Mouse (Mus musculus) hindbrain, embryonic 11.5 days (tissue): ENCODE data around the gene Herc3. TPM values are rescaled to one million over a fixed set of nuclear protein-coding genes. Genes with fewer than 3 reads are reported as not detected.

Source experiments
- ATAC-seq: fragments of 200-750 bp; cut with Nextera tagmentation; 2 replicates; pipeline ENCODE4 v1.8.0; 2017; ENCODE audit warnings: mild to moderate bottlenecking, moderate TSS enrichment, moderate library complexity; ENCODE audit not compliant: low FRiP score
- DNase-seq: peaks from one replicate; pipeline ENCODE4 v3.0.0-alpha.2; 2015; ENCODE audit warnings: low spot score
- H3K27ac ChIP-seq: fragments of 300-500 bp; sonication (generic); 2 replicates; pipeline ENCODE4 v1.5.1; 2014; ENCODE audit warnings: mild to moderate bottlenecking, low read depth, low read length
- H3K27me3 ChIP-seq: fragments of 300-500 bp; sonication (generic); 2 replicates; pipeline ENCODE4 v1.6.1; 2014; ENCODE audit warnings: mild to moderate bottlenecking, low read length, moderate library complexity, mixed read lengths; ENCODE audit not compliant: control insufficient read depth, insufficient read depth
- H3K36me3 ChIP-seq: fragments of 300-500 bp; sonication (generic); 2 replicates; pipeline ENCODE4 v1.6.1; 2014; ENCODE audit warnings: mild to moderate bottlenecking, low read length, moderate library complexity, mixed read lengths; ENCODE audit not compliant: control insufficient read depth, insufficient read depth
- H3K4me1 ChIP-seq: fragments of 300-500 bp; sonication (generic); replicated peaks from 2 replicates; pipeline ENCODE4 v1.6.1; 2014; ENCODE audit warnings: low read length, mixed read lengths; ENCODE audit not compliant: control insufficient read depth, insufficient read depth
- H3K4me2 ChIP-seq: fragments of 300-500 bp; sonication (generic); replicated peaks from 2 replicates; pipeline ENCODE4 v1.6.1; 2014; ENCODE audit warnings: mild to moderate bottlenecking, low read depth, low read length
- H3K4me3 ChIP-seq: fragments of 300-500 bp; sonication (generic); 2 replicates; pipeline ENCODE4 v1.5.1; 2014; ENCODE audit warnings: low read depth, low read length
- H3K9ac ChIP-seq: fragments of 300-500 bp; sonication (generic); 2 replicates; pipeline ENCODE4 v1.6.1; 2014; ENCODE audit warnings: low read depth, low read length
- H3K9me3 ChIP-seq: fragments of 300-500 bp; sonication (generic); 2 replicates; pipeline ENCODE4 v1.6.1; 2016; ENCODE audit warnings: low read length; ENCODE audit not compliant: control insufficient read depth
- WGBS: fragments of 180-500 bp; shearing (Covaris S2); extraction: QIAGEN DNeasy Blood & Tissue Kit; methylation state at CpG from one replicate; pipeline ENCODE4 v1.1.7; 2014; 5-methylcytosine and 5-hydroxymethylcytosine counted together
- polyA plus RNA-seq: library from polyadenylated mRNA; unstranded; fragments of >200 nt; fragmentation: Nextera tagmentation; extraction: Ambion mirVana; gene quantifications from 2 replicates; pipeline ENCODE4 v1.2.1, GENCODE M21; 2014

The Herc3 gene
- polyA plus RNA-seq, 1 experiment from 2014 or later: 5.6 TPM

DNA sequence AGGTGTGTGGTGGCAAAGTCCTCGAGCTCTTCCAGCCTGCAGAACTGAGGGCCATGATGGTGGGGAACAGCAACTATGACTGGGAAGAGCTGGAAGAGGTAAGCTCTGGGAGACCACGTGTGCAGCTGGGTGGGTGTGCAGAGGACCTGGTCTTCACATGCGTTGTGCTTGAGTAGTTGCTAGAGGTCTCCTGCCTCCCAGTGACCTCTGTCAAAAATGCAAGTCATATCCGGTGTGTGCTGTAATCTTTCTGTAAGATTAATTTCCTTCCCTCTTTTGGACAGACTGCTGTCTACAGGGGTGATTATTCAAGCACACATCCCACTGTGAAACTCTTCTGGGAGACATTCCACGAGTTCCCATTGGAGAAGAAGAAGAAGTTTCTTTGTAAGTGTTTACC is 85.2 kb downstream of the Herc3 start:
- 88% methylated on average over 5 of the region's 5 CpGs for WGBS
- Histone ChIP-seq H3K9ac (no peak overlapping the region), H3K27ac (no peak overlapping the region), H3K36me3 (no peaks in the 10 kb centered on the region), H3K9me3 (no peaks in the 10 kb centered on the region), H3K27me3 (no peaks in the 10 kb centered on the region), H3K4me1 (no peaks in the 10 kb centered on the region), H3K4me3 (no peak overlapping the region), H3K4me2 (no peak overlapping the region)
- ATAC-seq (no peak), DNase-seq (no peak)

GRCm38 (mm10) chr6:58920735-58921134 is 89.5 kb downstream of the Herc3 start:
- no peaks in the 10 kb centered on the region for H3K27me3 ChIP-seq
- H3K9ac ChIP-seq: no peak overlapping the region
- H3K9me3 ChIP-seq: no peaks in the 10 kb centered on the region
- ATAC-seq (no peak), DNase-seq (no peak)
- no peak overlapping the region for H3K4me2 ChIP-seq
- no peaks in the 10 kb centered on the region for H3K4me1 ChIP-seq
- 85% methylated on average over 6 of the region's 6 CpGs for WGBS
- H3K4me3 ChIP-seq: no peak overlapping the region
- no peaks in the 10 kb centered on the region for H3K36me3 ChIP-seq
- H3K27ac ChIP-seq: no peak overlapping the region

DNA sequence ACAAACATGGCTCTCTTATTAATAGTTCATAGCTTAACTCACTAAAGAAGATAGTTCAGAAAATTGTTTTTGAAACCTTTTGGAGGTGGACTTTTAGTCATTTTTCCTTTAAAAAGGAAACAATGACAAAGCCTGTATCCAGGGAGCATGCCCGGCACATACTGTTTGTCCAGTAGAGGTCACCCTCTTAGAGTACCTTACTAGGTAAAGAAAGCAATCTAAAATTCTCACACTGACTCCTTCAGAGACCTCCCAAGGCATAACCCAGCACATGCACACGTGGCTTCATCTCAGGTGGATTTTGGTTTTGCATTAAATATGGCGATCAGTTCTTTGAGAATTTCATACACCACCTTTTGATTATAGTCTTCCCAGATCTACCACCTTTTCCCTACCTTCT is 90.4 kb downstream of the Herc3 start:
- H3K27ac ChIP-seq: no peak overlapping the region
- 0 out of 2 replicates have a peak, but pooled peaks have one; percentile 57 for ATAC-seq
- H3K4me3 ChIP-seq: no peak overlapping the region
- H3K36me3 ChIP-seq: no peaks in the 10 kb centered on the region
- no peak overlapping the region for H3K4me2 ChIP-seq
- DNase-seq: peak; percentile 12
- H3K27me3 ChIP-seq: no peaks in the 10 kb centered on the region
- no peaks in the 10 kb centered on the region for H3K4me1 ChIP-seq
- 48% methylated on average over 3 of the region's 3 CpGs for WGBS
- no peak overlapping the region for H3K9ac ChIP-seq
- no peaks in the 10 kb centered on the region for H3K9me3 ChIP-seq

GRCm38 (mm10) chr6:58922511-58922910 is 91.2 kb downstream of the Herc3 start:
- WGBS: 91% methylated on average over 5 of the region's 5 CpGs
- H3K4me2 ChIP-seq: no peak overlapping the region
- no peak overlapping the region for H3K4me3 ChIP-seq
- H3K9ac ChIP-seq: no peak overlapping the region
- no peaks in the 10 kb centered on the region for H3K36me3 ChIP-seq
- ATAC-seq: no peak
- H3K4me1 ChIP-seq: no peaks in the 10 kb centered on the region
- H3K27ac ChIP-seq: no peak overlapping the region
- H3K27me3 ChIP-seq: no peaks in the 10 kb centered on the region
- DNase-seq: no peak
- H3K9me3 ChIP-seq: no peaks in the 10 kb centered on the region

- Histone ChIP-seq H3K9me3 (no peaks in the 10 kb centered on the region), H3K9ac (no peak overlapping the region), H3K36me3 (no peaks in the 10 kb centered on the region), H3K27ac (no peak overlapping the region), H3K4me3 (no peak overlapping the region), H3K4me1 (no peaks in the 10 kb centered on the region), H3K4me2 (no peak overlapping the region), H3K27me3 (no peaks in the 10 kb centered on the region)
- 87% methylated on average over 2 of the region's 2 CpGs for WGBS
- no peak for ATAC-seq
- no peak for DNase-seq
Measured at GRCm38 (mm10) chr6:58927881-58928280, 96.6 kb downstream of the Herc3 start.

GRCm38 (mm10) chr6:58929911-58930431 is 98.7 kb downstream of the Herc3 start:
- H3K4me1 ChIP-seq: no peaks in the 10 kb centered on the region
- ATAC-seq (no peak), DNase-seq (no peak)
- H3K27ac ChIP-seq: no peak overlapping the region
- H3K9me3 ChIP-seq: no peaks in the 10 kb centered on the region
- H3K4me2 ChIP-seq: no peak overlapping the region
- no peaks in the 10 kb centered on the region for H3K27me3 ChIP-seq
- H3K4me3 ChIP-seq: no peak overlapping the region
- no peak overlapping the region for H3K9ac ChIP-seq
- WGBS: 90% methylated on average over 9 of the region's 9 CpGs
- H3K36me3 ChIP-seq: no peaks in the 10 kb centered on the region

GRCm38 (mm10) chr6:58931149-58931548 is 99.9 kb downstream of the Herc3 start:
- Histone ChIP-seq H3K4me2 (no peak overlapping the region), H3K27me3 (no peaks in the 10 kb centered on the region), H3K27ac (no peak overlapping the region), H3K9me3 (no peaks in the 10 kb centered on the region), H3K9ac (no peak overlapping the region), H3K36me3 (no peaks in the 10 kb centered on the region), H3K4me3 (no peak overlapping the region), H3K4me1 (no peaks in the 10 kb centered on the region)
- WGBS: 68% methylated on average over 4 of the region's 4 CpGs
- ATAC-seq (no peak), DNase-seq (no peak)

DNA sequence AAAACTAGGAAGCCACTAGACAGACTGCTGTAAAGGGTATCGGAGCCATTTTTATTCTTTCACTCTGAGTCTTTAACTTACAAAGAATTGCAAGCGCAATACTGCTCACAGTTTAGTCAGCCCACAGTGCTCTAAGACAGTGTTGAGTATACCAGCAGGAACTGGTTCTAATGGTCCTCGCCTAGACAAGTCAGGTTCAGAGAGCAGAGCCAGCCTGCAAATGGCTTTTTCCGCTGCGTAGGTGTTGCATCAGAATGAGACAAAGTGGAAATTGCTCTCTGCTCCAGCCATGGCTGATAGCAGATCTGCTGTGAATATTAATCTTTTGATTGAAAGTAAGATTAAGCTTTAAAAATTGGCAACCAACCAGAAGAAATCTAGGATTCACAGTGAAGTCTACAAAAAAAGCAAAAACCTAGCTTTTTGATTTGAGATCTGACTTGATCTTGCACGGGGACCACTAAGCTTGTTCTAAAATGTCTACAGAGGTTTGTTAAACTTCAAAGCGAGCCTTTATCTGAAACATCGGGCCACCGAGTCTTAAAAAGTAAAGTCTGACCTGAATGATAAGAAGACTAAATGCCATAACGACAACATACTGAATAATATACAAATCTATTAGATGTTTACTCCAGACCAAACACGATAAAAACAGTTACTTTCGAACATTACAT is 101.4 kb downstream of the Herc3 start:
- no peak overlapping the region for H3K9ac ChIP-seq
- no peaks in the 10 kb centered on the region for H3K27me3 ChIP-seq
- DNase-seq (peak; percentile 3), ATAC-seq (peak; percentile 45; the same call in 1 of the 2 replicates)
- no peaks in the 10 kb centered on the region for H3K9me3 ChIP-seq
- no peak overlapping the region for H3K4me3 ChIP-seq
- H3K4me1 ChIP-seq: no peaks in the 10 kb centered on the region
- 82% methylated on average over 12 of the region's 12 CpGs for WGBS
- no peak overlapping the region for H3K4me2 ChIP-seq
- H3K27ac ChIP-seq: peak overlapping the region; percentile 24
- H3K36me3 ChIP-seq: no peaks in the 10 kb centered on the region

- WGBS: 44% methylated on average over 6 of the region's 6 CpGs
- Histone ChIP-seq H3K9ac (no peak overlapping the region), H3K27ac (peak overlapping the region; percentile 24; the same call in 1 of the 2 replicates), H3K36me3 (no peaks in the 10 kb centered on the region), H3K9me3 (no peaks in the 10 kb centered on the region), H3K4me1 (no peaks in the 10 kb centered on the region), H3K4me3 (no peak overlapping the region), H3K4me2 (no peak overlapping the region), H3K27me3 (no peaks in the 10 kb centered on the region)
- peak; percentile 78 for DNase-seq
- ATAC-seq: peak; percentile 91
Measured at GRCm38 (mm10) chr6:58933189-58933913, 102.1 kb downstream of the Herc3 start.
